Mouse (Mus musculus) gastrocnemius, postnatal 4 days (tissue): ENCODE results near the gene Igsf6. TPM values are rescaled to one million over a fixed set of nuclear protein-coding genes. Genes with fewer than 3 reads are reported as not detected.
A peak's percentile ranks its signal among the peaks of the same experiment; 100 is the strongest.
"Not testable (repeated sequence)": the region's sequence is repeated elsewhere in the genome, so short reads cannot be mapped to it uniquely, and the experiment has no call there.

ENCODE experiments used
- DNase-seq, 2 experiments: peaks; one replicate each; pipeline ENCODE4 v3.0.0; 2021 to 2022; ENCODE audit warnings: low spot score in 2 of 2, mixed read lengths in 2 of 2
- total RNA-seq, 2 experiments: library from RNA; stranded (reverse); gene quantifications; 2 replicates each; pipeline ENCODE4 v1.2.3; 2021

Gene Igsf6
- total RNA-seq, 2 experiments from 2014 or later = 1.6 to 1.8 TPM

DNA sequence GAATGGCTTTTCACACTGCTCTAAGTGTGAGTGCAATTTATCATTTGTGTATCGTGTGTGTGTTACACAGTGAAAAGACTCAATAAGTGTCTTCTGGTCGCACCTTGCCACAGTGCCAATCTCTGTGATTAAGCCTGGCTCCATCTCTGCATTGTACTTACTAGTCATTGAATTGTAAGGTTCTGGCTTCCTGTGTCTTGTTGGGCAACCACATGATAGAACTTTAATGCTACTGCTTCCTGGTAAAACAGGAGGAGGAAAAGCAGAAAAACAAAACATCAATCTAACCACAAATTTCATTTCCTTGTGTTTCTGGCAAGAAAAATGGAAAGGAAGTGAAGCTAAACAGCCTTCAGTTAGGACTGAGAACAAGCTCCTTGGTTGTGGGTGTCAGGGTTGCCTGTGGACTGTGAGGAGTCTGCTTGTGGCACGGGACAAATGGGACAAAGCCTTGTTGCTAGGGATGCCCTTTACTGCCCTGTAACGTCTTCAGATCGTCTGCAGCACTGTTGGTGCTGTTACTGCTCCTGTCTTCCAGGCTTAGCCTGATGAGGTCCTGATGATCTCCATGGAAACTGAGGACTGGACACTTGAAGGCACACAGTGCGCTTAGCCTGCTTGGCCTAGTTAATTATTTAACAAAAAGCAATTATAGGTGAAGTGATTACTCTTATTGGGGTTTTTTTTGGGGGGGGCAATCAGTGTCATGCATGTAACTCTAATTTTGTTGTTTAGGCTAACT, 14.7 kb downstream of the Igsf6 start:
- no peak for DNase-seq

DNA sequence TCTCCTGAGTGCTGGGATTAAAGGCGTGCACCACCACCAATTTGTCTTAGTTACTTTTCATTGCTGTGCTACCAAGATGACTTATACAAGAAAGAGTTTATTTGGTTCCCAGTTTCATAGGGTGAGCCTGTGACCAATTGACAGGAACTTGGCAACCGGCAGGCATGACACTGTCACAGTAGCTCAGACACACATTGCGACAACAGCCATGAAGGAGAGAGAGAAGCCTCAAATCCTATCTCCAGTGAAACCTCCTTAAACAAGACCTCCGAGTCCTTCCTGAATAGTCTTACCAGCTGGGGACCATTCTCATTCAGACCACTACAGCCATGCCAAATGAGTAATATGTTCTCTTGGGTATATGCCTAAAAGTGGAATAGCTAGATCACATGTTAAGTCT, 21.3 kb downstream of the Igsf6 start:
- no peak for DNase-seq

GRCm38 (mm10) chr7:121047624-121048023, 26.7 kb downstream of the Igsf6 start:
- DNase-seq = no peak

- no peak for DNase-seq
Observed at GRCm38 (mm10) chr7:121045671-121046453, 28.5 kb downstream of the Igsf6 start.

- no peak for DNase-seq
Observed at GRCm38 (mm10) chr7:121044251-121044650, 30.1 kb downstream of the Igsf6 start.

DNA sequence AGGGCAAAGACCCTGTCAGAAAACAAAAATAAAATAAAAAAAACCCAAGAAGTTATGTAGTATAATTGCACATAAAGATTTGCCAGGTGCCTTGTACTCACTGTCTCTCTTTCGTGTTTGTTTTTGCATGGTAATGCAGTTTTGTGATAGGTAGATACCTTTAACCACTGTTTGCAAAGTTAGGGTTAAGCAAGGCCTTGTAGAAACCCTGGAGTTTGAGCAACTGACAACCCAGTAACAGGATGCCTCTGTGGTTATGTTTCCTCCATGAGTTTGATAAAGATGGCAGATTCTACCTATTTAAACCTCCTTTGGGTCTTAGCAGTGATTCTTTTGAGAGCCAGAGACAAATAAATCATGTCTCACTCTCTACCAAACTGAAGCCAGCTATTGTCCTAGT, 30.9 kb downstream of the Igsf6 start:
- DNase-seq = no peak

- no peak for DNase-seq
Observed at GRCm38 (mm10) chr7:121043004-121043403, 31.4 kb downstream of the Igsf6 start.

DNA sequence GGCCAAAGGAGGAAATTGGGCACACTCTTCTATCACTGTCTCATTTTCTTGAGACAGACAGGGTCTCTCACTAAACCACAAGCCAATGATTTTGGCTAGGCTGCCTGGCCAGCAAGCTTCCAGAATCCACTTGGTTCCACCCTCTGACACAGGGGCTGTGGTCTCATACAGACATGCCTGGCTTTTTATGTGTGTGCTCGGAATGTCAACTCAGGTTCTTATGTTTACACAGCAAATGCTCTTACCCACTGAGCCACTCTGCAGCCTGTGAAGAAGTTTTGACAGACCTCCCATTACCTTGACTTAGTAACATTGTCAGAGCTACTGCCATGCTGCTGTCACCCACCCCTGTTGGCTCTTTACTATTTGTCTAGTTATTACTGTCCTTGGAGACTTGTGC, 32.4 kb downstream of the Igsf6 start:
- no peak for DNase-seq

- DNase-seq = no peak
Observed at GRCm38 (mm10) chr7:121040595-121040994, 33.8 kb downstream of the Igsf6 start.

DNA sequence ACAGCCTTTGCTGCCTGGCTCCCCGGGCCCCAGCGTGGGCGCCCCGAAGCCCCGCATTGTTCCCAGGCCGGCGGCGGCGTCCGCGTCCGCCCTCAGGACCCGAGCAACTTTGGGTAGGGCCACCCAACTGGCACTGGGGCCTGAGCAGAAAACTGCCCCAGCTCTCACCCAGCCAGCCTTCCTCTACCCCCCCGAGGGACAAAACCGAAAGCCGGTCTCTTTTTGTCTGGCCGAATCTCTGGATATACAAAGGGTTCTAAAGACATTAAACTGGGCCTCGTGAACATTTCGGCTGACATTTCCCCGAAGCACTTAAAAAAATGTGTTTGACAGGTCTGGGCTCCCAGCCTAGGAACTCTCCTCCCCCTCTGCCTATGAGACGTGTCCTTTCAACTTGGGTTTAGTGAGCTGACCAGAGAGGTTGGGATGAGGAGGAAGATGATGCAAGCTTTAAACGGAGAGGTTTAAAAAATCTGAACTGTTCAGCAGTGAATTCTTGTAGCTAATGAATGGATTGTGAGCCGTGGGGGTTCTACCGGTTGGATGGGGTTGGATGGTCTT, 39.1 kb downstream of the Igsf6 start:
- no peak for DNase-seq

DNA sequence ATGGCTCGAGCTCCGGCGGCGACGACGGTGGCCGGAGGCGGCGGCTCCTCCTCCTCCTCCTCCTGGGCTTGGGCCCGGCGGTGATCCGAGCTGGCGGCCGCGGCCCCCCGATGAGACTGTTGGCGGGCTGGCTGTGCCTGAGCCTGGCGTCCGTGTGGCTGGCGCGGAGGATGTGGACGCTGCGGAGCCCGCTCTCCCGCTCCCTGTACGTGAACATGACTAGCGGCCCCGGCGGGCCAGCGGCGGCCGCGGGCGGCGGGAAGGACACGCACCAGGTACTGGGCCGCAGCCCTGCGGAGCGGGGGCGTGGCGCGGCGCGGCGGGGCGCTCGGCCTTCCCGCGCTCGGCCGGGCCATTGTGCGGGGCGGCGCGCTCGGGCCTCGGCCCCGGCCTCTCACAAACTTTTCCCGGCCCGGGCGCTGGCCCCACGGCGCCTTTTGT, 39.7 kb downstream of the Igsf6 start:
- DNase-seq = peak; percentile 28 to 76

- DNase-seq = peak; percentile 92 to 93
Observed at GRCm38 (mm10) chr7:121033856-121034652, 40.3 kb downstream of the Igsf6 start, which contains the start of gene Mettl9. Gene Mettl9, plus strand, starts transcription at chr7:121034445.

DNA sequence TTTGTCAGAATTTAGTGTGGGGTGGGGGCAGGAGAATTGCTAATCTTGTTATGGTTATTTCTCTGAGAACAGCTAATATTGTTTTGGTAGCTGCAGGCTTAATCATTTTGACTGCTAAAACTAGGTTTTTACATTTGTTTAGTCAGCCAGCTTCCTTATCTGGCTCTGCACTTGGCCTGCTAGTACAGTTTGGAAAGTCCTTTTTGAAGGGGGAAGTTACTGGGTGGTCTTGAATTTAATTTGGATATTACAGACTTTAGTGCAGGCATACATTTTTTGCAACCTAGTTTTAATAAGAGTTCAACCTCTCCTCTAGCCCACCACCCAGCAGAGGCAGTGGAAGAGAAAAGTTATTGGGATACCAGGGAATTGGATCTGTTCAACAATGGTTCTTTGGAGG, 44.4 kb downstream of the Igsf6 start:
- not testable (repeated sequence) for DNase-seq

GRCm38 (mm10) chr7:121026300-121026699, 48.1 kb downstream of the Igsf6 start:
- no peak for DNase-seq

DNA sequence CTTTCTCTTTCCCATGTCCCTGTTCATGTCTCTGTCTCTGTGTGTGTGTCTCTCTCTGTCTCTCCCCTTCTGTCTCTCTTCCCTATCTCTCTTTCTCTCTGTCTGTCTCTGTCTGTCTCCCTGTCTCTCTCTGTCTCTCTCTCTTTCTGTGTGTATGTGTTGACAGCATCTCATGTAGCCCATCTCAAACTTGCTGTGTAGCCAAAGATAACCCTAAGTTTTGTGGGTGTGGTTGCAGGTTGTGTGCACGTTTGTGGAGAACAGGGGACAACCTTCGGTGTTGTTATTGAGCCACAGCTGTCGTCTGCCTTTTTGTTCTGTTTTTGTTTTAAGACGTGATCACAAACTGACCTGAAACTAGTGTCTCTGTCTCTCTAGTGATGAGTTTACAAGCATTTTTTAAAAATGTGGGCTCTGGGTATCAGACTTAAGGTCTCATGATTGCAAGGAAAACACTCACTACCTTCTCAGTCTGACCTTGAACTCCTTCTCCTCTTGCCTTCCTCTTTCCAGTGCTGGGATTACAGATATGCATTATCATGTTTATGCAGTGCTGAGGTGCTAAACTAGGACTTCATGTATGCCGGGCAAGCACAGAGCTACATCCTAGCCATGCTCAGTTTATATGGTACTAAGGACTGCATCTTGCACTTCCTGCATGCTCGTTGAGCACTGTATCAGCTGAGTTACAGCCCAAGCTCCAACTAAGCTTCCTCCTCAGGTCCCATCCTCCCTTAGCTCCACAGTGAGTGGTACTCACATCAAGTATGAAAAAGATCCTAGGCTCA, 49.0 kb downstream of the Igsf6 start:
- no peak for DNase-seq

GRCm38 (mm10) chr7:121020277-121020676, 54.1 kb downstream of the Igsf6 start:
- DNase-seq = no peak

DNA sequence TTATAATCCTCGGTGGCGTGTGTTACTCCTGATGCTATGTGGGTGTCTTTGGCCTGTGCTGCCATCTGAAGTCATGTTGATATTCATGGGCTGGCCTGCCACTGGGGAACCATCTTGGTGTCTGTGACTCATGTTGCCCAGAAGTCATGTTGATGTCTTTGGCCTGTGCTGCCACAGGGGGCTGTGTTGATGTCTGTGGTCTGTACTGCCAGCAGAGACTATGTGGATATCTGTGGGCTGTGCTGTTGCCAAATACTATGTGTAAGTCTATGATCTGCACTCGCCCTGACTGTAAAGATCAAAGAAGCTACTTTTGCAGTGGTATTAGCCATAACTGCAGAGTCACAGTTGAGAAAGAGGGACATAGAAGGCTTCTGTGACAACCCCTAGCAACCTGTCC, 55.6 kb downstream of the Igsf6 start:
- DNase-seq = no peak

- no peak for DNase-seq
Observed at GRCm38 (mm10) chr7:121014486-121014885, 59.9 kb downstream of the Igsf6 start.
